Mouse (Mus musculus) brain, embryonic 14.5 days (tissue): ENCODE measurements around the gene B3gat2. TPM values are rescaled to one million over a fixed set of nuclear protein-coding genes. Genes with fewer than 3 reads are reported as not detected.
A peak's percentile ranks its signal among the peaks of the same experiment; 100 is the strongest.

ENCODE experiments used
- DNase-seq: peaks from one replicate; pipeline ENCODE4 v3.0.0-alpha.2; 2011; ENCODE audit warnings: low read depth
- CTCF ChIP-seq: fragments of 200-500 bp; IDR thresholded peaks from 2 replicates; pipeline ENCODE4 v1.5.1; 2012; ENCODE audit warnings: inconsistent platforms, mild to moderate bottlenecking, moderate library complexity, borderline replicate concordance; ENCODE audit not compliant: insufficient read depth, insufficient read length; ENCODE audit errors: extremely low read depth
- POLR2A ChIP-seq: fragments of 200-500 bp; IDR thresholded peaks from 2 replicates; pipeline ENCODE4 v1.6.1; 2012; ENCODE audit warnings: mild to moderate bottlenecking, inconsistent platforms, borderline replicate concordance; ENCODE audit not compliant: poor library complexity, insufficient read depth, insufficient read length, severe bottlenecking; ENCODE audit errors: extremely low read depth
- polyA plus RNA-seq: library from polyadenylated mRNA; depleted of rRNA; stranded (reverse); fragments of >200 nt; gene quantifications from 2 replicates; pipeline ENCODE4 v1.2.3, GENCODE M21; 2012; rRNA removed

Gene B3gat2
- 20.4 and 24.5 TPM in 2 replicates for polyA plus RNA-seq

- DNase-seq, result peak; percentile 88
- TF ChIP-seq POLR2A (no peak), CTCF (peak; percentile 20; the same call in 1 of the 2 replicates)
Measured at GRCm38 (mm10) chr1:23761502-23762135, at the start of gene B3gat2. Gene B3gat2 (plus strand): TSS chr1:23761753.

GRCm38 (mm10) chr1:23720326-23720725, 41.2 kb upstream of the B3gat2 start:
- DNase-seq, result no peak
- TF ChIP-seq CTCF, result no peak
- no peak for TF ChIP-seq POLR2A

- TF ChIP-seq POLR2A, result no peak
- no peak for TF ChIP-seq CTCF
Measured at GRCm38 (mm10) chr1:23721036-23721435, 40.5 kb upstream of the B3gat2 start.

GRCm38 (mm10) chr1:23722469-23723372, 38.8 kb upstream of the B3gat2 start:
- TF ChIP-seq CTCF (no peak), POLR2A (no peak)
- DNase-seq, result peak; percentile 52

More at GRCm38 (mm10) chr1:23721036-23721435, 40.5 kb upstream of the B3gat2 start:
- no peak for DNase-seq

- DNase-seq, result no peak
- no peak for TF ChIP-seq CTCF
- no peak for TF ChIP-seq POLR2A
Measured at GRCm38 (mm10) chr1:23731324-23731723, 30.2 kb upstream of the B3gat2 start.

- TF ChIP-seq POLR2A (no peak), CTCF (no peak)
- DNase-seq, result peak; percentile 41
Measured at GRCm38 (mm10) chr1:23750864-23751532, 10.6 kb upstream of the B3gat2 start.

GRCm38 (mm10) chr1:23753091-23753490, 8.5 kb upstream of the B3gat2 start:
- no peak for TF ChIP-seq CTCF
- no peak for TF ChIP-seq POLR2A
- DNase-seq, result no peak

GRCm38 (mm10) chr1:23753591-23753990, 8.0 kb upstream of the B3gat2 start:
- TF ChIP-seq POLR2A, result no peak
- no peak for TF ChIP-seq CTCF
- no peak for DNase-seq

GRCm38 (mm10) chr1:23754340-23754739, 7.2 kb upstream of the B3gat2 start:
- TF ChIP-seq POLR2A (no peak), CTCF (no peak)
- no peak for DNase-seq

- DNase-seq, result no peak
- TF ChIP-seq POLR2A, result no peak
- no peak for TF ChIP-seq CTCF
Measured at GRCm38 (mm10) chr1:23754967-23755366, 6.6 kb upstream of the B3gat2 start.

- peak; percentile 71 for DNase-seq
- TF ChIP-seq POLR2A, result no peak
- TF ChIP-seq CTCF, result no peak
Measured at GRCm38 (mm10) chr1:23762136-23762687, 659 bp downstream of the B3gat2 start.
